21 mouse cellular contexts compared by ENCODE assay signal in genomic region chr17:35778965-35779364, GRCm38 (mm10). TPM values are rescaled to one million over a fixed set of nuclear protein-coding genes. Genes with fewer than 3 reads are reported as not detected.
DNase-seq lines count a peak whose midpoint lies in the region; ATAC-seq and TF ChIP-seq lines count a peak whose summit lies in the region.
"Had no signal": no experiment of that assay in that cellular context is flagged by ENCODE, and none has a peak within 500 bp of the region (broad histone marks: within the 10 kb centered on the region; RNA-seq: fewer than 3 reads in every experiment).

No protein-coding gene starts in this region.

- no peaks in the 10 kb centered on the region for H3K36me3 ChIP-seq in heart, embryonic 10.5 days
- H3K36me3 ChIP-seq in liver, embryonic 13.5 days: no peaks in the 10 kb centered on the region
- H3K36me3 ChIP-seq in liver, embryonic 12.5 days: no peaks in the 10 kb centered on the region
- H3K36me3 ChIP-seq in embryonic facial prominence, embryonic 14.5 days (ENCODE audit: control insufficient read depth, insufficient read depth, low read length): no peaks in the 10 kb centered on the region
- H3K36me3 ChIP-seq in small intestine, adult 2 months (ENCODE audit: control insufficient read depth, insufficient read depth, low read length): no peaks in the 10 kb centered on the region
- H3K36me3 ChIP-seq: embryonic facial prominence, embryonic 12.5 days; forebrain, embryonic 10.5 days; hindbrain, embryonic 13.5 days; kidney, embryonic 15.5 days; midbrain, embryonic 10.5 days; neural tube, embryonic 12.5 days had no signal

- no peak for ATAC-seq in liver, embryonic 13.5 days (ENCODE audit: low read depth)
- no peak for ATAC-seq in liver, embryonic 12.5 days
- no peak for ATAC-seq in embryonic facial prominence, embryonic 14.5 days (ENCODE audit: low read depth)
- ATAC-seq: inflammation-experienced regulatory T-cells, adult 6 months had no signal

- no peaks in the 10 kb centered on the region for H3K27me3 ChIP-seq in heart, embryonic 10.5 days (ENCODE audit: insufficient read depth, poor library complexity, severe bottlenecking)
- no peaks in the 10 kb centered on the region; the same call in 1 of the 2 replicates for H3K27me3 ChIP-seq in liver, embryonic 13.5 days
- no peaks in the 10 kb centered on the region for H3K27me3 ChIP-seq in liver, embryonic 12.5 days (replicated peaks)
- no peaks in the 10 kb centered on the region for H3K27me3 ChIP-seq in embryonic facial prominence, embryonic 14.5 days (replicated peaks; ENCODE audit: control insufficient read depth, insufficient read depth, low read length)
- H3K27me3 ChIP-seq in small intestine, adult 2 months (ENCODE audit: control insufficient read depth, insufficient read depth, low read length): no peaks in the 10 kb centered on the region
- H3K27me3 ChIP-seq: embryonic facial prominence, embryonic 12.5 days; hindbrain, embryonic 13.5 days; kidney, embryonic 15.5 days; neural tube, embryonic 12.5 days had no signal

- no peaks in the 10 kb centered on the region for H3K9me3 ChIP-seq in heart, embryonic 10.5 days
- no peaks in the 10 kb centered on the region for H3K9me3 ChIP-seq in liver, embryonic 13.5 days (replicated peaks)
- H3K9me3 ChIP-seq in liver, embryonic 12.5 days (replicated peaks): no peaks in the 10 kb centered on the region
- no peaks in the 10 kb centered on the region for H3K9me3 ChIP-seq in embryonic facial prominence, embryonic 14.5 days (ENCODE audit: control insufficient read depth, low read length)
- H3K9me3 ChIP-seq: embryonic facial prominence, embryonic 12.5 days; forebrain, embryonic 10.5 days; hindbrain, embryonic 13.5 days; kidney, embryonic 15.5 days; midbrain, embryonic 10.5 days; neural tube, embryonic 12.5 days had no signal

- WGBS in heart, embryonic 10.5 days: 71% methylated on average over 6 of the region's 6 CpGs
- WGBS in liver, embryonic 13.5 days (ENCODE audit: insufficient replicate concordance): 51% methylated on average over 6 of the region's 6 CpGs
- WGBS in liver, embryonic 12.5 days (ENCODE audit: insufficient replicate concordance): 55% methylated on average over 6 of the region's 6 CpGs
- WGBS in embryonic facial prominence, embryonic 14.5 days: 56% methylated on average over 5 of the region's 6 CpGs
- 77% methylated on average over 6 of the region's 6 CpGs for WGBS in small intestine, adult 2 months

- no peak for DNase-seq in heart, embryonic 10.5 days (ENCODE audit: low spot score)
- no peak for DNase-seq in heart, postnatal 4 days
- DNase-seq in liver, embryonic 13.5 days: no peak
- DNase-seq in embryonic facial prominence, embryonic 14.5 days (ENCODE audit: low spot score): no peak
- no peak for DNase-seq in frontal cortex, postnatal 14 days (ENCODE audit: low spot score in 2 of 2)
- no peak for DNase-seq in thymus, adult 18-20 months
- DNase-seq: adrenal gland, postnatal 36 days; gastrocnemius, adult 2 months; heart, postnatal 10 days; lung, postnatal 36 days; right cerebral cortex, adult 18-20 months had no signal

- peaks cover 24% of the 10 kb centered on the region for H3K4me1 ChIP-seq in heart, embryonic 10.5 days
- H3K4me1 ChIP-seq in liver, embryonic 13.5 days (replicated peaks): peaks cover 41% of the 10 kb centered on the region
- peaks cover 40% of the 10 kb centered on the region for H3K4me1 ChIP-seq in liver, embryonic 12.5 days
- H3K4me1 ChIP-seq in embryonic facial prominence, embryonic 14.5 days (ENCODE audit: control insufficient read depth, insufficient read depth, low read length): peaks cover 15% of the 10 kb centered on the region
- H3K4me1 ChIP-seq in small intestine, adult 2 months (ENCODE audit: control insufficient read depth, insufficient read depth, insufficient read length, low read length): peaks cover 9% of the 10 kb centered on the region; the same call in 1 of the 2 replicates
- H3K4me1 ChIP-seq: hindbrain, embryonic 13.5 days; midbrain, embryonic 10.5 days had no signal

- no peak overlapping the region for H3K4me3 ChIP-seq in heart, embryonic 10.5 days
- no peak overlapping the region for H3K4me3 ChIP-seq in liver, embryonic 13.5 days (replicated peaks)
- H3K4me3 ChIP-seq in liver, embryonic 12.5 days: no peak overlapping the region
- H3K4me3 ChIP-seq in embryonic facial prominence, embryonic 14.5 days (ENCODE audit: low read depth, low read length): no peak overlapping the region
- H3K4me3 ChIP-seq in small intestine, adult 2 months (ENCODE audit: low read depth, low read length): no peak overlapping the region
- H3K4me3 ChIP-seq: embryonic facial prominence, embryonic 12.5 days; forebrain, embryonic 10.5 days; gastrocnemius, adult 2 months; hindbrain, embryonic 13.5 days; kidney, embryonic 15.5 days; midbrain, embryonic 10.5 days; neural tube, embryonic 12.5 days had no signal

- peak overlapping the region; percentile 7; the same call in 1 of the 2 replicates for H3K27ac ChIP-seq in heart, embryonic 10.5 days
- peak overlapping the region; percentile 5; the same call in 1 of the 2 replicates for H3K27ac ChIP-seq in liver, embryonic 13.5 days
- no peak overlapping the region for H3K27ac ChIP-seq in liver, embryonic 12.5 days
- H3K27ac ChIP-seq in embryonic facial prominence, embryonic 14.5 days (replicated peaks; ENCODE audit: low read depth, low read length): peak overlapping the region; percentile 55
- peak overlapping the region; percentile 44; the same call in 1 of the 2 replicates for H3K27ac ChIP-seq in small intestine, adult 2 months (ENCODE audit: insufficient read depth, low read depth, low read length)
- H3K27ac ChIP-seq: embryonic facial prominence, embryonic 12.5 days; forebrain, embryonic 10.5 days; hindbrain, embryonic 13.5 days; kidney, embryonic 15.5 days; midbrain, embryonic 10.5 days; neural tube, embryonic 12.5 days had no signal

- TF ChIP-seq POLR2A in small intestine, adult 2 months (IDR thresholded peaks at IDR 0.05; ENCODE audit: low read depth, low read length): no peak

- H3K4me2 ChIP-seq in liver, embryonic 13.5 days: no peak overlapping the region
- no peak overlapping the region for H3K4me2 ChIP-seq in liver, embryonic 12.5 days
- no peak overlapping the region for H3K4me2 ChIP-seq in embryonic facial prominence, embryonic 14.5 days (ENCODE audit: low read depth, low read length)
- H3K4me2 ChIP-seq: embryonic facial prominence, embryonic 12.5 days; hindbrain, embryonic 13.5 days; kidney, embryonic 15.5 days; liver, embryonic 11.5 days; neural tube, embryonic 12.5 days had no signal

- no peak for TF ChIP-seq CTCF in small intestine, adult 2 months (IDR thresholded peaks at IDR 0.05; ENCODE audit: extremely low read depth, insufficient read length, insufficient replicate concordance, low read depth, low read length)

- no peak overlapping the region; the same call in 1 of the 2 replicates for H3K9ac ChIP-seq in liver, embryonic 13.5 days
- no peak overlapping the region for H3K9ac ChIP-seq in liver, embryonic 12.5 days
- peak overlapping the region; percentile 14; the same call in 1 of the 2 replicates for H3K9ac ChIP-seq in embryonic facial prominence, embryonic 14.5 days (ENCODE audit: low read depth, low read length)
- H3K9ac ChIP-seq: embryonic facial prominence, embryonic 12.5 days; hindbrain, embryonic 13.5 days; kidney, embryonic 15.5 days; neural tube, embryonic 12.5 days had no signal

RNA-seq across cellular contexts. Expression of gene Ier3, which starts 42.5 kb away (rescaled TPM):
- 13.2 and 16.8 TPM in 2 replicates for polyA plus RNA-seq in heart, embryonic 10.5 days (2016; fragmentation: Nextera tagmentation; extraction: Ambion mirVana)
- 10 to 100 TPM; 39.7 to 42.5 TPM for total RNA-seq in heart, postnatal 4 days (2021)
- 21.6 and 23.2 TPM in 2 replicates for polyA plus RNA-seq in liver, embryonic 13.5 days (2015; fragmentation: Nextera tagmentation; extraction: Ambion mirVana)
- 16.8 and 19.9 TPM in 2 replicates for polyA plus RNA-seq in liver, embryonic 12.5 days (2016; fragmentation: Nextera tagmentation; extraction: Ambion mirVana)
- polyA plus RNA-seq in embryonic facial prominence, embryonic 14.5 days (2014; fragmentation: Nextera tagmentation; extraction: Ambion mirVana): 10.1 and 10.3 TPM in 2 replicates
- polyA plus RNA-seq in small intestine, adult 2 months (2012; rRNA removed): 6.1 and 8.6 TPM in 2 replicates

RNA-seq across cellular contexts. Expression of gene Flot1, which starts 44.1 kb away (rescaled TPM):
- polyA plus RNA-seq in heart, embryonic 10.5 days (2016; fragmentation: Nextera tagmentation; extraction: Ambion mirVana): 66.2 and 71.7 TPM in 2 replicates
- total RNA-seq in heart, postnatal 4 days (2021): 100 to 1,000 TPM in 1 of 2 experiments, 10 to 100 TPM in 1; 97.8 to 105 TPM
- polyA plus RNA-seq in liver, embryonic 13.5 days (2015; fragmentation: Nextera tagmentation; extraction: Ambion mirVana): 38.2 and 38.5 TPM in 2 replicates
- 38.0 and 43.1 TPM in 2 replicates for polyA plus RNA-seq in liver, embryonic 12.5 days (2016; fragmentation: Nextera tagmentation; extraction: Ambion mirVana)
- polyA plus RNA-seq in embryonic facial prominence, embryonic 14.5 days (2014; fragmentation: Nextera tagmentation; extraction: Ambion mirVana): 49.0 and 49.5 TPM in 2 replicates
- 33.4 and 53.2 TPM in 2 replicates for polyA plus RNA-seq in small intestine, adult 2 months (2012; rRNA removed)

RNA-seq across cellular contexts. Expression of gene Tubb5, which starts 59.1 kb away (rescaled TPM):
- polyA plus RNA-seq in heart, embryonic 10.5 days (2016; fragmentation: Nextera tagmentation; extraction: Ambion mirVana): 911 and 1,091 TPM in 2 replicates
- total RNA-seq in heart, postnatal 4 days (2021): 100 to 1,000 TPM; 908 to 913 TPM
- 520 and 547 TPM in 2 replicates for polyA plus RNA-seq in liver, embryonic 13.5 days (2015; fragmentation: Nextera tagmentation; extraction: Ambion mirVana)
- 577 and 600 TPM in 2 replicates for polyA plus RNA-seq in liver, embryonic 12.5 days (2016; fragmentation: Nextera tagmentation; extraction: Ambion mirVana)
- polyA plus RNA-seq in embryonic facial prominence, embryonic 14.5 days (2014; fragmentation: Nextera tagmentation; extraction: Ambion mirVana): 736 and 832 TPM in 2 replicates
- 82.8 and 157 TPM in 2 replicates for polyA plus RNA-seq in small intestine, adult 2 months (2012; rRNA removed)
